In genomic region chr10:61255190-61255589, GRCm38 (mm10) we compare ENCODE assay signal across 25 mouse cellular contexts. TPM values are rescaled to one million over a fixed set of nuclear protein-coding genes. Genes with fewer than 3 reads are reported as not detected.
DNase-seq lines count a peak whose midpoint lies in the region; ATAC-seq and TF ChIP-seq lines count a peak whose summit lies in the region.
"Had no signal": no experiment of that assay in that cellular context is flagged by ENCODE, and none has a peak within 500 bp of the region (broad histone marks: within the 10 kb centered on the region; RNA-seq: fewer than 3 reads in every experiment).

No protein-coding gene starts in this region.

- no peak overlapping the region for H3K4me3 ChIP-seq in forebrain, postnatal 0 days (ENCODE audit: low read depth, low read length)
- no peak overlapping the region for H3K4me3 ChIP-seq in forebrain, embryonic 11.5 days (ENCODE audit: low read depth, low read length)
- H3K4me3 ChIP-seq in lung, embryonic 16.5 days (ENCODE audit: low read length): no peak overlapping the region
- H3K4me3 ChIP-seq in embryonic facial prominence, embryonic 15.5 days (replicated peaks): no peak overlapping the region
- H3K4me3 ChIP-seq: hindbrain, embryonic 12.5 days had no signal

- H3K36me3 ChIP-seq in forebrain, postnatal 0 days (ENCODE audit: insufficient read depth): no peaks in the 10 kb centered on the region
- H3K36me3 ChIP-seq in forebrain, embryonic 11.5 days (ENCODE audit: control insufficient read depth, insufficient read depth, low read length): no peaks in the 10 kb centered on the region
- no peaks in the 10 kb centered on the region for H3K36me3 ChIP-seq in lung, embryonic 16.5 days (ENCODE audit: control insufficient read depth, insufficient read depth, low read length)
- no peaks in the 10 kb centered on the region for H3K36me3 ChIP-seq in embryonic facial prominence, embryonic 15.5 days
- H3K36me3 ChIP-seq: hindbrain, embryonic 12.5 days had no signal

- DNase-seq in cerebellum, postnatal 10 days: peak; percentile 70 to 72
- DNase-seq in cerebellum, adult 9-10 months: no peak
- no peak for DNase-seq in forebrain, postnatal 0 days
- DNase-seq in forebrain, embryonic 11.5 days (ENCODE audit: low spot score): no peak
- DNase-seq in lung, adult 18-20 months: no peak
- DNase-seq: kidney, adult 18-20 months; kidney, postnatal 4 days; right cerebral cortex, postnatal 14 days; thymus, adult 2 months; thymus, postnatal 4 days had no signal

- no peaks in the 10 kb centered on the region for H3K4me1 ChIP-seq in forebrain, postnatal 0 days (ENCODE audit: insufficient read depth)
- H3K4me1 ChIP-seq in forebrain, embryonic 11.5 days (replicated peaks; ENCODE audit: control insufficient read depth, insufficient read depth, low read length): no peaks in the 10 kb centered on the region
- H3K4me1 ChIP-seq in lung, embryonic 16.5 days (replicated peaks; ENCODE audit: control insufficient read depth, insufficient read depth, low read length): no peaks in the 10 kb centered on the region; the same call in 1 of the 2 replicates
- peaks cover 11% of the 10 kb centered on the region for H3K4me1 ChIP-seq in embryonic facial prominence, embryonic 15.5 days
- H3K4me1 ChIP-seq: hindbrain, embryonic 12.5 days had no signal

- WGBS in forebrain, postnatal 0 days: 47% methylated on average over 8 of the region's 8 CpGs
- WGBS in forebrain, embryonic 11.5 days: 89% methylated on average over 8 of the region's 8 CpGs
- 50% methylated on average over 8 of the region's 8 CpGs for WGBS in lung, embryonic 16.5 days
- 72% methylated on average over 8 of the region's 8 CpGs for WGBS in embryonic facial prominence, embryonic 15.5 days

- no peaks in the 10 kb centered on the region for H3K9me3 ChIP-seq in forebrain, postnatal 0 days (ENCODE audit: low read length)
- H3K9me3 ChIP-seq in forebrain, embryonic 11.5 days (ENCODE audit: control insufficient read depth, low read length): no peaks in the 10 kb centered on the region; the same call in 1 of the 2 replicates
- H3K9me3 ChIP-seq in lung, embryonic 16.5 days (ENCODE audit: control insufficient read depth, low read length): peaks cover 3% of the 10 kb centered on the region; the same call in 1 of the 2 replicates
- H3K9me3 ChIP-seq in embryonic facial prominence, embryonic 15.5 days (replicated peaks): no peaks in the 10 kb centered on the region
- H3K9me3 ChIP-seq: hindbrain, embryonic 12.5 days had no signal

- 0 out of 2 replicates have a peak overlapping the region, but pooled peaks have one; percentile 15 for H3K27ac ChIP-seq in forebrain, postnatal 0 days (ENCODE audit: low read depth, low read length)
- no peak overlapping the region for H3K27ac ChIP-seq in forebrain, embryonic 11.5 days (ENCODE audit: low read depth, low read length)
- peak overlapping the region; percentile 34 for H3K27ac ChIP-seq in lung, embryonic 16.5 days (ENCODE audit: low read length)
- 0 out of 2 replicates have a peak overlapping the region, but pooled peaks have one; percentile 17 for H3K27ac ChIP-seq in embryonic facial prominence, embryonic 15.5 days (replicated peaks)
- H3K27ac ChIP-seq: hindbrain, embryonic 12.5 days; liver, embryonic 14.5 days; stomach, postnatal 0 days had no signal

- H3K9ac ChIP-seq in forebrain, postnatal 0 days: no peak overlapping the region
- no peak overlapping the region for H3K9ac ChIP-seq in forebrain, embryonic 11.5 days (ENCODE audit: low read length)
- H3K9ac ChIP-seq in lung, embryonic 16.5 days (ENCODE audit: low read length): no peak overlapping the region
- no peak overlapping the region for H3K9ac ChIP-seq in embryonic facial prominence, embryonic 15.5 days
- H3K9ac ChIP-seq: hindbrain, embryonic 12.5 days; liver, embryonic 14.5 days had no signal

- no peak overlapping the region for H3K4me2 ChIP-seq in forebrain, postnatal 0 days (ENCODE audit: low read depth)
- H3K4me2 ChIP-seq in forebrain, embryonic 11.5 days (ENCODE audit: low read depth, low read length, severe bottlenecking): no peak overlapping the region
- no peak overlapping the region for H3K4me2 ChIP-seq in lung, embryonic 16.5 days (ENCODE audit: low read depth, low read length)
- H3K4me2 ChIP-seq in embryonic facial prominence, embryonic 15.5 days (replicated peaks): no peak overlapping the region
- H3K4me2 ChIP-seq: hindbrain, embryonic 12.5 days; midbrain, embryonic 11.5 days had no signal

- TF ChIP-seq CTCF in forebrain, postnatal 0 days (IDR thresholded peaks at IDR 0.05; ENCODE audit: low read depth): no peak

- no peaks in the 10 kb centered on the region for H3K27me3 ChIP-seq in forebrain, postnatal 0 days (ENCODE audit: insufficient read depth, low read length)
- no peaks in the 10 kb centered on the region for H3K27me3 ChIP-seq in forebrain, embryonic 11.5 days (ENCODE audit: control insufficient read depth, insufficient read depth, low read length)
- H3K27me3 ChIP-seq in lung, embryonic 16.5 days (ENCODE audit: control insufficient read depth, insufficient read depth, low read depth, low read length): no peaks in the 10 kb centered on the region
- H3K27me3 ChIP-seq in embryonic facial prominence, embryonic 15.5 days: no peaks in the 10 kb centered on the region
- H3K27me3 ChIP-seq: hindbrain, embryonic 12.5 days had no signal

- no peak for ATAC-seq in forebrain, postnatal 0 days
- ATAC-seq in forebrain, embryonic 11.5 days (replicated peaks; ENCODE audit: low FRiP score): no peak
- peak; percentile 56 for ATAC-seq in lung, embryonic 16.5 days (ENCODE audit: low read depth)
- no peak for ATAC-seq in embryonic facial prominence, embryonic 15.5 days (ENCODE audit: insufficient number of reproducible peaks, low FRiP score, low TSS enrichment, low read depth)
- ATAC-seq: CD4-positive, CD25-positive, alpha-beta regulatory T cell, adult 4 months; inflammation-experienced regulatory T-cells, adult 6 months had no signal

RNA-seq across cellular contexts. Expression of gene Adamts14, which starts 18.0 kb away (rescaled TPM):
- total RNA-seq in forebrain, postnatal 0 days (2014; rRNA removed): 0.54 and 1.0 TPM in 2 replicates
- polyA plus RNA-seq in forebrain, postnatal 0 days (2015; fragmentation: Nextera tagmentation; extraction: Ambion mirVana): 0.18 and 0.22 TPM in 2 replicates
- 0.56 and 0.60 TPM in 2 replicates for polyA plus RNA-seq in forebrain, embryonic 11.5 days (2014; fragmentation: Nextera tagmentation; extraction: Ambion mirVana)
- polyA plus RNA-seq in lung, embryonic 16.5 days (2015; fragmentation: Nextera tagmentation; extraction: Ambion mirVana): 2.6 and 2.7 TPM in 2 replicates
- 6.1 and 8.0 TPM in 2 replicates for polyA plus RNA-seq in embryonic facial prominence, embryonic 15.5 days (2015; fragmentation: Nextera tagmentation; extraction: Ambion mirVana)
- total RNA-seq: megakaryocyte progenitor cell, adult 5-6 weeks had no signal
- polyA plus RNA-seq: inflammation-experienced regulatory T-cells, adult 6 months had no signal

RNA-seq across cellular contexts. Expression of gene Prf1, which starts 42.4 kb away (rescaled TPM):
- total RNA-seq in forebrain, postnatal 0 days (2014; rRNA removed): not detected in 2 replicates
- polyA plus RNA-seq in forebrain, postnatal 0 days (2015; fragmentation: Nextera tagmentation; extraction: Ambion mirVana): not detected in 2 replicates
- polyA plus RNA-seq in forebrain, embryonic 11.5 days (2014; fragmentation: Nextera tagmentation; extraction: Ambion mirVana): not detected in 2 replicates
- 0.06 TPM in 1 of 2 replicates, not detected in the other for polyA plus RNA-seq in lung, embryonic 16.5 days (2015; fragmentation: Nextera tagmentation; extraction: Ambion mirVana)
- 0.08 TPM in 1 of 2 replicates, not detected in the other for polyA plus RNA-seq in embryonic facial prominence, embryonic 15.5 days (2015; fragmentation: Nextera tagmentation; extraction: Ambion mirVana)
- total RNA-seq: gastrocnemius, postnatal 36 days; heart, postnatal 25 days; left cerebral cortex, postnatal 25 days; megakaryocyte progenitor cell, adult 5-6 weeks had no signal
- polyA plus RNA-seq: hindbrain, embryonic 12.5 days; kidney, embryonic 16.5 days; limb, embryonic 14.5 days; neural tube, embryonic 11.5 days; stomach, postnatal 0 days had no signal

Comparison
In these comparisons a context has a peak if more than half of its experiments do, and no peak if none do; other contexts are left out.
1. DNase-seq: peak in cerebellum, postnatal 10 days (2 of 2); none in cerebellum, adult 9-10 months (single experiment), forebrain, postnatal 0 days (single experiment), forebrain, embryonic 11.5 days (single experiment) and lung, adult 18-20 months (0 of 2).